Mouse (Mus musculus): Measurements from ENCODE around the gene Zdhhc14. TPM values are rescaled to one million over a fixed set of nuclear protein-coding genes. Genes with fewer than 3 reads are reported as not detected.

The Zdhhc14 gene
- polyA plus RNA-seq, 1 experiment from 2014 or later, result 1.3 TPM

DNA sequence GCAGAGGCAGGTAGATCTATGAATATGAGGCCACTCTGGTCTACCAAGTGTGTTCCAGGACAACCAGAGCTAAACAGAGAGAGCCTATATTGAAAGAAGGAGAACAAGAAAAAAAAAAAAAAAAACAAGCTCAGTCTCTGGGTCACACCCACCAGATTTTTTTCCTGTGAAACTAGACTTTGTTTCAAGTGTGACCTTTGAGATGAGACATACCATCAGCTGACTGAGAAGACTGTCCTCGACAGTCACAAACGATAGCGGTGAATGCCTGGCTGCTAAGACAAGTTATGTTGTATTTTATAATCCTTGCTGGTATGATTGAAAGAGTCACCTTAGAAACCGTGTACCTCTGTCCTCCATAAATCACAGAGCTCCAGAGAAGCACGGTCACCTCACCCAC is 303.0 kb downstream of the Zdhhc14 start:
- 67% methylated on average over 5 of the region's 5 CpGs for WGBS
- ATAC-seq (ENCODE audit: extremely low read depth, insufficient number of reproducible peaks, low FRiP score, low TSS enrichment), result no peak

GRCm38 (mm10) chr17:5795878-5796277 is 303.5 kb downstream of the Zdhhc14 start:
- H3K9me3 ChIP-seq, result no peaks in the 10 kb centered on the region
- no peak overlapping the region for H3K27ac ChIP-seq (replicated peaks)
- H3K4me3 ChIP-seq, result no peak overlapping the region
- H3K36me3 ChIP-seq, result no peaks in the 10 kb centered on the region
- no peak overlapping the region for H3K9ac ChIP-seq
- peaks cover 37% of the 10 kb centered on the region for H3K4me1 ChIP-seq
- H3K27me3 ChIP-seq (replicated peaks), result 0 out of 2 replicates have a peak, but pooled peaks cover 5% of the 10 kb centered on the region
- ATAC-seq (ENCODE audit: extremely low read depth, insufficient number of reproducible peaks, low FRiP score, low TSS enrichment), result no peak
- H3K4me2 ChIP-seq, result no peak overlapping the region
- WGBS, result 2% methylated on average over 5 of the region's 5 CpGs

More for the DNA sequence above, 303.0 kb downstream of the Zdhhc14 start:
- no peak overlapping the region for H3K9ac ChIP-seq
- no peak overlapping the region for H3K27ac ChIP-seq (replicated peaks)
- H3K4me1 ChIP-seq, result peaks cover 37% of the 10 kb centered on the region
- no peaks in the 10 kb centered on the region for H3K36me3 ChIP-seq
- no peak overlapping the region for H3K4me2 ChIP-seq
- 0 out of 2 replicates have a peak, but pooled peaks cover 2% of the 10 kb centered on the region for H3K27me3 ChIP-seq (replicated peaks)
- H3K4me3 ChIP-seq, result no peak overlapping the region
- no peaks in the 10 kb centered on the region for H3K9me3 ChIP-seq

- Histone ChIP-seq H3K27ac (replicated peaks) (peak overlapping the region; percentile 39; the same call in 1 of the 2 replicates), H3K9ac (no peak overlapping the region), H3K4me3 (no peak overlapping the region), H3K9me3 (no peaks in the 10 kb centered on the region), H3K4me2 (no peak overlapping the region), H3K36me3 (no peaks in the 10 kb centered on the region), H3K4me1 (peaks cover 51% of the 10 kb centered on the region), H3K27me3 (replicated peaks) (0 out of 2 replicates have a peak, but pooled peaks cover 5% of the 10 kb centered on the region)
- 46% methylated on average over 5 of the region's 5 CpGs for WGBS
- no peak; the same call in 1 of the 2 replicates for ATAC-seq (ENCODE audit: extremely low read depth, insufficient number of reproducible peaks, low FRiP score, low TSS enrichment)
Measured at GRCm38 (mm10) chr17:5797124-5797760, 304.9 kb downstream of the Zdhhc14 start.

GRCm38 (mm10) chr17:5798221-5798801 is 306.0 kb downstream of the Zdhhc14 start:
- ATAC-seq (ENCODE audit: extremely low read depth, insufficient number of reproducible peaks, low FRiP score, low TSS enrichment), result 0 out of 2 replicates have a peak, but pooled peaks have one; percentile 21
- Histone ChIP-seq H3K4me1 (peaks cover 51% of the 10 kb centered on the region), H3K4me3 (no peak overlapping the region), H3K9me3 (no peaks in the 10 kb centered on the region), H3K36me3 (no peaks in the 10 kb centered on the region), H3K27ac (replicated peaks) (0 out of 2 replicates have a peak overlapping the region, but pooled peaks have one; percentile 4), H3K9ac (0 out of 2 replicates have a peak overlapping the region, but pooled peaks have one; percentile 2), H3K4me2 (peak overlapping the region; percentile 14), H3K27me3 (replicated peaks) (0 out of 2 replicates have a peak, but pooled peaks cover 5% of the 10 kb centered on the region)
- 21% methylated on average over 13 of the region's 13 CpGs for WGBS

DNA sequence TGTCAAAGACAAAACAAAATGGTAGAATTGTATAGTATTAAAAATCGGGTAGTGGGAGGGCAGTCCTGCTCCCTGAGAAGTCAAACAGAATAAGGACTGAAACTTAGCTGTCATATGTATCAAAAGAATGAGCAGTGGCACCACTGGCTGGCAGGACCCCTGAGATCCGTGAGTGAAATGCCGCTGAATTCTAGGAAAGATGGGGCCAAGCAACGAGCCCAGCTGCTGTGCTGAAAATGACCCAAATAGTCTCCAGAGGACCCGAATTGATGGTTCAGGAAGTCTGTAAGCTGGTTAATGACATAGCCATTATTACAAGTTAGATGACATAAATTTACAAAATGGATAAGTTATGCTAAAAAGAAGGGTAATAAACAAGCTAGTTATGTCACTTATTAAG is 306.5 kb downstream of the Zdhhc14 start:
- no peak for ATAC-seq (ENCODE audit: extremely low read depth, insufficient number of reproducible peaks, low FRiP score, low TSS enrichment)
- Histone ChIP-seq H3K36me3 (no peaks in the 10 kb centered on the region), H3K27me3 (replicated peaks) (0 out of 2 replicates have a peak, but pooled peaks cover 5% of the 10 kb centered on the region), H3K4me2 (peak overlapping the region; percentile 14; the same call in 1 of the 2 replicates), H3K4me1 (peaks cover 50% of the 10 kb centered on the region), H3K9me3 (no peaks in the 10 kb centered on the region), H3K9ac (no peak overlapping the region), H3K27ac (replicated peaks) (no peak overlapping the region), H3K4me3 (no peak overlapping the region)
- 70% methylated on average over 5 of the region's 5 CpGs for WGBS

DNA sequence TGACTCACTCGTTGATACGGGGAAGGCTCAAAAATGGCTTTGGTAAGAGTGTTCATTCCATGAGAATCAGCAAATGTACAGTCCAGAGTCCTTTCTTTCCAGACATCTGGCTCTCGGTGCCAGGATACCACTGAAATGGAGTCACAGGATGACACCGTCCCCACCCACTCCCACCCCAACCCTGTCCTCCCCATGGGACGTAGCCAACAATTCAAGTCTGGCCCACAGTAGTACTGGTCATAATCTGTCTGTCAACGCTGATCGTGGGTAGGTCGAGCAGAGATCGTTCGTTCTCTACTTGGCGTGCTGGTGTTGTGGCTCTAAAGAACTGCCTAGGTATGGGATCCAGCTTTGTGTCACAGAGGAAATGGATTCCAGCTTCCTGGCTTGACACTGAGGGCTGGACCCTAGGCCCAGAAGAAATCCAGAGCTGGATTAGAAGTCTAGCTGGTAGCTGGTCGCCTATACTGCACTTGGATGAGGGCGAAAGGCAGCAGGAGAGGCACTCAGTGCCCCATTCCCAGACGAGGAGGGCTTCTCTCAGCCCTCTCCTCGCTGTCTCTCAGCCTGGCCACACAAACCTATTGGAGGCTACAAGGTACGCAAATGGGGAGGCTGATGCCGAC is 307.2 kb downstream of the Zdhhc14 start:
- H3K4me1 ChIP-seq, result peaks cover 48% of the 10 kb centered on the region
- no peak overlapping the region for H3K4me3 ChIP-seq
- no peak overlapping the region for H3K4me2 ChIP-seq
- no peak overlapping the region for H3K27ac ChIP-seq (replicated peaks)
- H3K9me3 ChIP-seq, result no peaks in the 10 kb centered on the region
- 0 out of 2 replicates have a peak, but pooled peaks cover 5% of the 10 kb centered on the region for H3K27me3 ChIP-seq (replicated peaks)
- no peaks in the 10 kb centered on the region for H3K36me3 ChIP-seq
- 67% methylated on average over 17 of the region's 17 CpGs for WGBS
- no peak overlapping the region for H3K9ac ChIP-seq
- no peak for ATAC-seq (ENCODE audit: extremely low read depth, insufficient number of reproducible peaks, low FRiP score, low TSS enrichment)

- no peak overlapping the region for H3K4me2 ChIP-seq
- H3K36me3 ChIP-seq, result no peaks in the 10 kb centered on the region
- H3K4me3 ChIP-seq, result no peak overlapping the region
- 0 out of 2 replicates have a peak, but pooled peaks cover 5% of the 10 kb centered on the region for H3K27me3 ChIP-seq (replicated peaks)
- WGBS, result 90% methylated on average over 2 of the region's 2 CpGs
- H3K27ac ChIP-seq (replicated peaks), result no peak overlapping the region
- H3K9me3 ChIP-seq, result no peaks in the 10 kb centered on the region
- no peak overlapping the region for H3K9ac ChIP-seq
- ATAC-seq (ENCODE audit: extremely low read depth, insufficient number of reproducible peaks, low FRiP score, low TSS enrichment), result no peak
- H3K4me1 ChIP-seq, result peaks cover 48% of the 10 kb centered on the region
Measured at GRCm38 (mm10) chr17:5800254-5800653, 307.9 kb downstream of the Zdhhc14 start.

DNA sequence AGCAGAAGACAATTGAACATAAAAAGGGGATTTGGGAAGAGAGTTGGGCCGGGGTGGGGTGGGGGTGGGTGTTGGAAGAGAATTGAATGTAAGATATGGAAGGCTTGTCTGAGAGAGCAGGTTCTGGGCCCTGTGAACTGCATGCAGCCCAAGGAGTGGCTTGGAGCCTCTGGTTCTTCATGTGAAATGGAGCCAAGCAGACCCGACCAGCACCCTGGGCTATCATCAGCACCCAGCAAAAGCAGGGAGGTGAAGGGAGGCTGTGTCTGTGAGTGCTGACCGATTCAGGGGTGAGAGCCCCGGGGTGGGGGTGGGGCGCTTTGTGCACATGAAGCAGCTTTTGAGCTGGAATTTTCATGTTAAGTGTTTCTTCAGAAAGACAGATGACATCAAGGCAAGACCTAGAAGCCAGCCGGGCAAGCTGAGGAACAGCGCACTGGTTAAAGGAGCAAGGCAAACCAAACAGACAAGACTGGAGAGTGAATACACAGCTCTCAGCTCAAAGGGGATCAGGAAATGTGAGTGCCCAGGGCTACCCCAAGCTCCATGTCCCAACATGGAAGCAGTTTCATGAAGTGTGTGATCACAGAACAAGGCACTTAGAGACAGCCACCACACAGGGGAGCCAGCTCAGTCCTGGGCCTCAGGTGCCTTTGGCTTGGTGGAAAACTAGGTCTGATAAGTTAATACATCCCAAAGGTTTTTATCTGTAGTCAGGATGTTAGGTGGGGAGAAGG is 308.6 kb downstream of the Zdhhc14 start:
- no peak for ATAC-seq (ENCODE audit: extremely low read depth, insufficient number of reproducible peaks, low FRiP score, low TSS enrichment)
- H3K9ac ChIP-seq, result no peak overlapping the region
- WGBS, result 70% methylated on average over 7 of the region's 7 CpGs
- H3K4me2 ChIP-seq, result no peak overlapping the region
- H3K27ac ChIP-seq (replicated peaks), result no peak overlapping the region
- 0 out of 2 replicates have a peak, but pooled peaks cover 5% of the 10 kb centered on the region for H3K27me3 ChIP-seq (replicated peaks)
- peaks cover 48% of the 10 kb centered on the region for H3K4me1 ChIP-seq
- no peaks in the 10 kb centered on the region for H3K9me3 ChIP-seq
- no peak overlapping the region for H3K4me3 ChIP-seq
- H3K36me3 ChIP-seq, result no peaks in the 10 kb centered on the region

DNA sequence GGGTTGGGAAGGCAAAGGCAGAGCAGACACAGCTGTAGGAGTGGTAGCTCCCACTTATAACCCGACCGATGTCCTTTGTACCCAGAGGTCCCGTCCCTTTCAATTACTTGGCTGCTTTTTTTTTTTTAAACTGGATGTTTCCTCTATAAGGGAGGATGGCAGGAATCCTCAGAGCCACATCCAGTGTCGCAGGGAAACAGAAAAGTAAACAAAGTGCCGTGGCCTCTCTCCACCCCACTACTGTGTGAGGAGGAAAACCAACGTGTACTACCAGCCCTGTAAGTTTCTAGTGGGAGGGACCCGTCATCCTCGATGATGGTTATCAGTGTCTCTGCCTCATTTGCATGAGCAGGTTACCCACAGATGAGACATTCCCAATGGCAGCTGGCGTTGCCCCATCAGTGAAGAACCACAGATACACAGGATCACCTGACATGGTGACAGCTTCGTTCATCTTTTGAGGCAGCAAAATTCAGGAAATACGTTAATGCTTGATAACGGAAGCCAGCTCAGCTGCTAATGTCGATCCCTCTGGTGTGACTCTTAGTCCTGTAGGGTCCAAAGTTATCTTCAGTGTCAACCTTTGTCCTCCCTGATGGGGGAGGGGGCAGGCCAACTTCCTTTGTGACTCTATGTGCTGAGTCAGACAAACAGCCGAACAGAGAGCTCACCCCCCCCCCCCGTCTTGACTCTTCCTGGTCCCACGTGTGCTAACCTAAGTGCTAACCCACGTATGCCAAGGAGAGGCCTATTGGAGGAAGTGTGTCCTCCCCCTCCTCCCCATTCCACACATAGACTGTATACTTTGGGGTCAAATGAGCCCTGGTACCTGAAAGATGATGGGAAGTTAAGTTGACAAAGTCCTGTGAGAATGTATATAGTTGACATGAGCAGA is 309.7 kb downstream of the Zdhhc14 start:
- Histone ChIP-seq H3K27me3 (replicated peaks) (0 out of 2 replicates have a peak, but pooled peaks cover 5% of the 10 kb centered on the region), H3K4me1 (peaks cover 39% of the 10 kb centered on the region), H3K4me2 (no peak overlapping the region), H3K9me3 (no peaks in the 10 kb centered on the region), H3K27ac (replicated peaks) (no peak overlapping the region), H3K4me3 (no peak overlapping the region), H3K9ac (no peak overlapping the region), H3K36me3 (no peaks in the 10 kb centered on the region)
- no peak for ATAC-seq (ENCODE audit: extremely low read depth, insufficient number of reproducible peaks, low FRiP score, low TSS enrichment)
- WGBS, result 45% methylated on average over 17 of the region's 17 CpGs

DNA sequence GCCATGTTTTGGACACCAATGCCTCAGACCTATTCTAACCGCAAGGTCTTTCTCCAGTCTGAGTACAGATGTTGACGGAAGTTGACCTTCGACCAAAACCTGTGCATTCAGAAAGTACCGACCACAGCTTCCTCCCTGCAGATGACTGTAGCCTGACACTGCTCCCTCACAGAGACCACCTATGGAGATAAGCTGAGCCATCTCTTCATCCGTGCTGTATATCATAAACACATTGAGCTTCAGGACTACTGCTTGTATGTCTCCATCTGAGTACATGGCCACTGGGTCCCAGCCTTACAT is 310.2 kb downstream of the Zdhhc14 start:
- no peak for ATAC-seq (ENCODE audit: extremely low read depth, insufficient number of reproducible peaks, low FRiP score, low TSS enrichment)
- WGBS, result 84% methylated on average over 5 of the region's 5 CpGs
- Histone ChIP-seq H3K4me3 (no peak overlapping the region), H3K27me3 (replicated peaks) (0 out of 2 replicates have a peak, but pooled peaks cover 5% of the 10 kb centered on the region), H3K27ac (replicated peaks) (no peak overlapping the region), H3K9ac (no peak overlapping the region), H3K36me3 (no peaks in the 10 kb centered on the region), H3K4me1 (peaks cover 34% of the 10 kb centered on the region), H3K9me3 (no peaks in the 10 kb centered on the region), H3K4me2 (no peak overlapping the region)
